Mouse (Mus musculus): ENCODE data around the gene Thumpd1. TPM values are rescaled to one million over a fixed set of nuclear protein-coding genes. Genes with fewer than 3 reads are reported as not detected.
"Not testable (repeated sequence)": the region's sequence is repeated elsewhere in the genome, so short reads cannot be mapped to it uniquely, and the experiment has no call there.

The Thumpd1 gene
- total RNA-seq (2017) = 119 and 154 TPM in 2 replicates

GRCm38 (mm10) chr7:119720253-119720946, at the start of gene Thumpd1:
Thumpd1 (minus strand) TSS chr7:119720798.
- peak; percentile 95 to 97 for ATAC-seq (replicated peaks in 1 of 2; ENCODE audit: insufficient read depth in 1 of 2, low FRiP score in 2 of 2, low TSS enrichment in 1 of 2, low read depth in 1 of 2, poor library complexity in 2 of 2, severe bottlenecking in 2 of 2)

- ATAC-seq (replicated peaks in 1 of 2; ENCODE audit: insufficient read depth in 1 of 2, low FRiP score in 2 of 2, low TSS enrichment in 1 of 2, low read depth in 1 of 2, poor library complexity in 2 of 2, severe bottlenecking in 2 of 2) = no peak
Measured at GRCm38 (mm10) chr7:119769895-119770294, 49.3 kb upstream of the Thumpd1 start.

GRCm38 (mm10) chr7:119766996-119767395, 46.4 kb upstream of the Thumpd1 start:
- ATAC-seq (replicated peaks in 1 of 2; ENCODE audit: insufficient read depth in 1 of 2, low FRiP score in 2 of 2, low TSS enrichment in 1 of 2, low read depth in 1 of 2, poor library complexity in 2 of 2, severe bottlenecking in 2 of 2) = no peak

GRCm38 (mm10) chr7:119764377-119764776, 43.8 kb upstream of the Thumpd1 start:
- no peak for ATAC-seq (replicated peaks in 1 of 2; ENCODE audit: insufficient read depth in 1 of 2, low FRiP score in 2 of 2, low TSS enrichment in 1 of 2, low read depth in 1 of 2, poor library complexity in 2 of 2, severe bottlenecking in 2 of 2)

- no peak for ATAC-seq (replicated peaks in 1 of 2; ENCODE audit: insufficient read depth in 1 of 2, low FRiP score in 2 of 2, low TSS enrichment in 1 of 2, low read depth in 1 of 2, poor library complexity in 2 of 2, severe bottlenecking in 2 of 2)
Measured at GRCm38 (mm10) chr7:119762166-119762697, 41.6 kb upstream of the Thumpd1 start.

GRCm38 (mm10) chr7:119760527-119760951, 39.9 kb upstream of the Thumpd1 start, which contains the start of gene Acsm3:
Acsm3 (plus strand) TSS chr7:119760923.
- no peak for ATAC-seq (replicated peaks in 1 of 2; ENCODE audit: insufficient read depth in 1 of 2, low FRiP score in 2 of 2, low TSS enrichment in 1 of 2, low read depth in 1 of 2, poor library complexity in 2 of 2, severe bottlenecking in 2 of 2)

- ATAC-seq (replicated peaks in 1 of 2; ENCODE audit: insufficient read depth in 1 of 2, low FRiP score in 2 of 2, low TSS enrichment in 1 of 2, low read depth in 1 of 2, poor library complexity in 2 of 2, severe bottlenecking in 2 of 2) = no peak
Measured at GRCm38 (mm10) chr7:119753696-119754095, 33.1 kb upstream of the Thumpd1 start.

GRCm38 (mm10) chr7:119749942-119750341, 29.3 kb upstream of the Thumpd1 start:
- ATAC-seq (replicated peaks in 1 of 2; ENCODE audit: insufficient read depth in 1 of 2, low FRiP score in 2 of 2, low TSS enrichment in 1 of 2, low read depth in 1 of 2, poor library complexity in 2 of 2, severe bottlenecking in 2 of 2) = no peak

GRCm38 (mm10) chr7:119748761-119749160, 28.2 kb upstream of the Thumpd1 start:
- ATAC-seq (replicated peaks in 1 of 2; ENCODE audit: insufficient read depth in 1 of 2, low FRiP score in 2 of 2, low TSS enrichment in 1 of 2, low read depth in 1 of 2, poor library complexity in 2 of 2, severe bottlenecking in 2 of 2) = no peak

GRCm38 (mm10) chr7:119745869-119746268, 25.3 kb upstream of the Thumpd1 start:
- no peak for ATAC-seq (replicated peaks in 1 of 2; ENCODE audit: insufficient read depth in 1 of 2, low FRiP score in 2 of 2, low TSS enrichment in 1 of 2, low read depth in 1 of 2, poor library complexity in 2 of 2, severe bottlenecking in 2 of 2)

- peak; percentile 34 to 60; a peak in 3 of 4 replicates for ATAC-seq (replicated peaks in 1 of 2; ENCODE audit: insufficient read depth in 1 of 2, low FRiP score in 2 of 2, low TSS enrichment in 1 of 2, low read depth in 1 of 2, poor library complexity in 2 of 2, severe bottlenecking in 2 of 2)
Measured at GRCm38 (mm10) chr7:119744321-119744720, 23.7 kb upstream of the Thumpd1 start.

- ATAC-seq (replicated peaks in 1 of 2; ENCODE audit: insufficient read depth in 1 of 2, low FRiP score in 2 of 2, low TSS enrichment in 1 of 2, low read depth in 1 of 2, poor library complexity in 2 of 2, severe bottlenecking in 2 of 2) = peak in 1 of 2 experiments; percentile 48; a peak in 2 of 4 replicates
Measured at GRCm38 (mm10) chr7:119739798-119740468, 19.3 kb upstream of the Thumpd1 start.

GRCm38 (mm10) chr7:119738877-119739276, 18.3 kb upstream of the Thumpd1 start:
- ATAC-seq (replicated peaks in 1 of 2; ENCODE audit: insufficient read depth in 1 of 2, low FRiP score in 2 of 2, low TSS enrichment in 1 of 2, low read depth in 1 of 2, poor library complexity in 2 of 2, severe bottlenecking in 2 of 2) = peak in 1 of 2 experiments; percentile 31; a peak in 1 of 4 replicates

- not testable (repeated sequence) for ATAC-seq (replicated peaks in 1 of 2; ENCODE audit: insufficient read depth in 1 of 2, low FRiP score in 2 of 2, low TSS enrichment in 1 of 2, low read depth in 1 of 2, poor library complexity in 2 of 2, severe bottlenecking in 2 of 2)
Measured at GRCm38 (mm10) chr7:119731262-119731661, 10.7 kb upstream of the Thumpd1 start.

- no peak for ATAC-seq (replicated peaks in 1 of 2; ENCODE audit: insufficient read depth in 1 of 2, low FRiP score in 2 of 2, low TSS enrichment in 1 of 2, low read depth in 1 of 2, poor library complexity in 2 of 2, severe bottlenecking in 2 of 2)
Measured at GRCm38 (mm10) chr7:119727621-119728020, 7.0 kb upstream of the Thumpd1 start.

GRCm38 (mm10) chr7:119720947-119721310, 331 bp upstream of the Thumpd1 start:
- peak; percentile 13 to 34; a peak in 2 of 4 replicates for ATAC-seq (replicated peaks in 1 of 2; ENCODE audit: insufficient read depth in 1 of 2, low FRiP score in 2 of 2, low TSS enrichment in 1 of 2, low read depth in 1 of 2, poor library complexity in 2 of 2, severe bottlenecking in 2 of 2)

GRCm38 (mm10) chr7:119714111-119714510, 6.5 kb downstream of the Thumpd1 start:
- ATAC-seq (replicated peaks in 1 of 2; ENCODE audit: insufficient read depth in 1 of 2, low FRiP score in 2 of 2, low TSS enrichment in 1 of 2, low read depth in 1 of 2, poor library complexity in 2 of 2, severe bottlenecking in 2 of 2) = no peak

- ATAC-seq (replicated peaks in 1 of 2; ENCODE audit: insufficient read depth in 1 of 2, low FRiP score in 2 of 2, low TSS enrichment in 1 of 2, low read depth in 1 of 2, poor library complexity in 2 of 2, severe bottlenecking in 2 of 2) = no peak
Measured at GRCm38 (mm10) chr7:119694926-119695325, 25.7 kb downstream of the Thumpd1 start.

Data from hematopoietic stem cell, adult 5-6 weeks (primary cell).